Mouse (Mus musculus) bone marrow, adult 2 months (tissue): Measurements from ENCODE around the gene Smim5.

ENCODE experiments used
- CTCF ChIP-seq: fragments of 200-500 bp; IDR thresholded peaks from 2 replicates; pipeline ENCODE4 v1.5.1; 2011; ENCODE audit warnings: low read length, control low read depth; ENCODE audit not compliant: control insufficient read depth, insufficient read depth
- POLR2A ChIP-seq: fragments of 200-500 bp; IDR thresholded peaks from 2 replicates; pipeline ENCODE4 v1.6.1; 2011; ENCODE audit warnings: low read depth, mild to moderate bottlenecking, control low read depth, low read length, borderline replicate concordance; ENCODE audit not compliant: control insufficient read depth

GRCm38 (mm10) chr11:115921986-115922385 is 22.2 kb downstream of the Smim5 start:
- TF ChIP-seq POLR2A, result no peak
- TF ChIP-seq CTCF, result no peak
